Mouse (Mus musculus) cerebellum, postnatal 36 days (tissue): ENCODE results near the gene Fign.
A peak's percentile ranks its signal among the peaks of the same experiment; 100 is the strongest.

Source experiments
- DNase-seq, 2 experiments: peaks; one replicate each; pipeline ENCODE4 v3.0.0; 2021 to 2022; ENCODE audit warnings: mixed read lengths in 2 of 2

Fign gene

GRCm38 (mm10) chr2:64097937-64098617, at the start of gene Fign:
Gene Fign (minus strand): TSS chr2:64098038.
- peak; percentile 45 to 53 for DNase-seq

- DNase-seq = no peak
These were observed 35.8 kb upstream of the Fign start for GRCm38 (mm10) chr2:64133597-64133996.

- DNase-seq = no peak
These were observed 22.7 kb upstream of the Fign start for GRCm38 (mm10) chr2:64120495-64120894.

GRCm38 (mm10) chr2:64116613-64117012, 18.8 kb upstream of the Fign start:
- no peak for DNase-seq

GRCm38 (mm10) chr2:64111133-64111532, 13.3 kb upstream of the Fign start:
- no peak for DNase-seq

GRCm38 (mm10) chr2:64109860-64110259, 12.0 kb upstream of the Fign start:
- DNase-seq = peak; percentile 45 to 52

GRCm38 (mm10) chr2:64108040-64108439, 10.2 kb upstream of the Fign start:
- no peak for DNase-seq

GRCm38 (mm10) chr2:64098618-64099320, 931 bp upstream of the Fign start:
- peak in 1 of 2 experiments; percentile 10 for DNase-seq

- no peak for DNase-seq
These were observed 972 bp downstream of the Fign start for GRCm38 (mm10) chr2:64096721-64097411.

GRCm38 (mm10) chr2:64096176-64096575, 1.7 kb downstream of the Fign start:
- DNase-seq = no peak

- DNase-seq = no peak
These were observed 2.3 kb downstream of the Fign start for GRCm38 (mm10) chr2:64095561-64095960.

- no peak for DNase-seq
These were observed 4.8 kb downstream of the Fign start for GRCm38 (mm10) chr2:64093087-64093486.

- DNase-seq = no peak
These were observed 13.9 kb downstream of the Fign start for GRCm38 (mm10) chr2:64083853-64084427.

- DNase-seq = no peak
These were observed 18.1 kb downstream of the Fign start for GRCm38 (mm10) chr2:64079765-64080164.

- no peak for DNase-seq
These were observed 19.3 kb downstream of the Fign start for GRCm38 (mm10) chr2:64078551-64078950.

GRCm38 (mm10) chr2:64077846-64078245, 20.0 kb downstream of the Fign start:
- DNase-seq = no peak

- DNase-seq = no peak
These were observed 22.0 kb downstream of the Fign start for GRCm38 (mm10) chr2:64075873-64076272.

- DNase-seq = no peak
These were observed 23.0 kb downstream of the Fign start for GRCm38 (mm10) chr2:64074602-64075389.

- no peak for DNase-seq
These were observed 25.7 kb downstream of the Fign start for GRCm38 (mm10) chr2:64072158-64072557.

GRCm38 (mm10) chr2:64069950-64070695, 27.7 kb downstream of the Fign start:
- no peak for DNase-seq

GRCm38 (mm10) chr2:64065511-64065910, 32.3 kb downstream of the Fign start:
- DNase-seq = no peak

GRCm38 (mm10) chr2:64059477-64059876, 38.4 kb downstream of the Fign start:
- DNase-seq = no peak
